Mouse (Mus musculus) ES-Bruce4 (cell line): ENCODE data around the gene Ppp1r1b.

Experiments
- CTCF ChIP-seq: IDR thresholded peaks from one replicate; pipeline ENCODE4 v1.8.1; 2011; ENCODE audit warnings: low read depth, low read length
- EP300 ChIP-seq: IDR thresholded peaks from 2 replicates; pipeline ENCODE4 v1.6.1; 2011; ENCODE audit warnings: low read depth, low read length; ENCODE audit not compliant: insufficient read depth
- POLR2A ChIP-seq: IDR thresholded peaks from one replicate; pipeline ENCODE4 v1.8.1; 2011; ENCODE audit warnings: low read length; ENCODE audit not compliant: insufficient read depth

GRCm38 (mm10) chr11:98360866-98361521, 12.8 kb downstream of the Ppp1r1b start:
- TF ChIP-seq CTCF (no peak), POLR2A (no peak), EP300 (no peak)
